Mouse (Mus musculus): ENCODE measurements around the gene Vps37d. TPM values are rescaled to one million over a fixed set of nuclear protein-coding genes. Genes with fewer than 3 reads are reported as not detected.
A peak's percentile ranks its signal among the peaks of the same experiment; 100 is the strongest.

Gene Vps37d
- 0.09 and 0.25 TPM in 2 replicates for polyA plus RNA-seq (2015; fragmentation: Nextera tagmentation; extraction: Ambion mirVana)

DNA sequence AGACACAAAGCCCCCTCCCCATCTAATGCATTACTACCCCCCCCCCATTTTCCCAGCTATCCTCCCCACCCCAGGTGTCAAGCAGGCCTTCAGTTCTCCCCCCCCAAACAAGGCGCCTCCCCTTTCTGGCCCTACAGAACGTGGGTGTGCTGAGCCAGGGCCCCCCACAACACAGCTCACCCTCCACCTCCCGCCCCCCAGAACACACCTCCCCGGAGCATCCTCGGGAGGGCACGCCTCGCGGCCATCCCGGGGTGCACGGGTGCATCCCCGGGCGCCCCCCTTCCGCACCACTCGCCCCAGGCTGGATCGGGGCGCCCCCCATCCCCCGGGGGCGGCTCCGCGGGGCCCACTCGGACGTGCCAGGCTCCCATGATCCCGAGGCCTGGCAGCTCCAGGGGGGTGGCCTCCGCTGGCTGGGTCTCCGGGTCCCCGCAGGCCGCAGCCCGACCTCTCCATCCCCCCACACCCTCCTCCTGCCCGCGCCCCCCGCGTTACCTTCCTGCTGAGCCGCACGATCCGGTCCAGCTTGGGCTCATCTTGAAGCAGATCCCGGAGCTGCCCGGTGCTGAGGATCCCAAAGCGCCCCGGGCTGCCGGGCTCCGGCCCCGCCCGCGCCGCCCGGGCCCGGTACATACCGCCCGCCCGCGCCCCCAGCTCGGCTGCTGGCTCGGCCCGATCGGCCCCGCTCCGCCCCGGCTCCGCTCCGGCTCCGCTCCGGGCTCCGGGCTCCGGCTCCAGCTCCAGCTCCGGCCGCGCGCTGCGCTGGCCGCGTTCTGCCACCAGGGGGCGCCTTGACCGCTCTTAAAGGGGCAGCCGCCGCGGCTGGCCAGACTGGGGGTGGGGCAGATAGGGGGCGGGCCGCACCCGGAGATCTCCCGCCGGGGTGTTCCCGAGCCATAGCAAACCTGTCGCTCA, at the start of gene Vps37d:
Gene Vps37d, minus strand, starts transcription at position 703 of the 918 bp plus-strand sequence.
- peak within 1 kb of the TSS; percentile 74 for H3K9ac ChIP-seq (ENCODE audit: low read depth, low read length)
- no peaks in the 10 kb centered on the region for H3K36me3 ChIP-seq (ENCODE audit: control insufficient read depth, insufficient read depth)
- H3K27ac ChIP-seq (ENCODE audit: low read length): no peak within 1 kb of the TSS
- peaks cover 9% of the 10 kb centered on the region for H3K4me1 ChIP-seq (ENCODE audit: control insufficient read depth, low read depth, low read length)
- H3K9me3 ChIP-seq (replicated peaks; ENCODE audit: control insufficient read depth, low read length): no peaks in the 10 kb centered on the region
- WGBS (ENCODE audit: insufficient replicate concordance): 1% methylated on average over 75 of the region's 83 CpGs
- H3K4me2 ChIP-seq (ENCODE audit: low read depth, low read length): peak within 1 kb of the TSS; percentile 93
- ATAC-seq (ENCODE audit: low read depth): peak; percentile 84
- H3K27me3 ChIP-seq (ENCODE audit: control insufficient read depth, insufficient read depth, low read depth, low read length): 0 out of 2 replicates have a peak, but pooled peaks cover 2% of the 10 kb centered on the region
- H3K4me3 ChIP-seq (ENCODE audit: low read depth, low read length): peak within 1 kb of the TSS; percentile 67

DNA sequence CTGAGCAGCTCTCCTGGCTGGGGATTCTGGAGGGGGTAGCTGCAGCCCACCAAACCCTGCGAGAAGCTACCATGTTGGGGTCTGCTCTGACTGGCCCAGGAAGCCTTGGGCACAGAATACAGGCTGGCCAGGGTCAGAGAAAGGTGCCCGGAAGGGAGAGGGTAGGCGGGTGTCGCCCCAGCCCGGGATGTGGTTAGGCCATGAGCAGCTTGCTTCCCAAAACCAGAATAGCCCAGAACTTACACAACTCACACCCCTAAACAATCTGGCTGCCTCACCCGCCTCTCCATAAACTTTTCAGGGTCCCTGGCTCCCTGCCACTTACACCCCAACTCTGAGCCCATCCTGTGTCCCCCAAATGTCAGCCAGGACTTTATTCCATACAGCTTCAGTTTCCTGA, 49.6 kb upstream of the Vps37d start:
- Histone ChIP-seq H3K9ac (ENCODE audit: low read depth, low read length) (no peak overlapping the region), H3K36me3 (ENCODE audit: control insufficient read depth, insufficient read depth) (no peaks in the 10 kb centered on the region), H3K27me3 (ENCODE audit: control insufficient read depth, insufficient read depth, low read depth, low read length) (peaks cover 6% of the 10 kb centered on the region), H3K4me1 (ENCODE audit: control insufficient read depth, low read depth, low read length) (no peaks in the 10 kb centered on the region), H3K27ac (ENCODE audit: low read length) (no peak overlapping the region), H3K4me3 (ENCODE audit: low read depth, low read length) (no peak overlapping the region), H3K4me2 (ENCODE audit: low read depth, low read length) (no peak overlapping the region), H3K9me3 (replicated peaks; ENCODE audit: control insufficient read depth, low read length) (no peaks in the 10 kb centered on the region)
- 36% methylated on average over 6 of the region's 6 CpGs for WGBS (ENCODE audit: insufficient replicate concordance)
- ATAC-seq (ENCODE audit: low read depth): no peak

DNA sequence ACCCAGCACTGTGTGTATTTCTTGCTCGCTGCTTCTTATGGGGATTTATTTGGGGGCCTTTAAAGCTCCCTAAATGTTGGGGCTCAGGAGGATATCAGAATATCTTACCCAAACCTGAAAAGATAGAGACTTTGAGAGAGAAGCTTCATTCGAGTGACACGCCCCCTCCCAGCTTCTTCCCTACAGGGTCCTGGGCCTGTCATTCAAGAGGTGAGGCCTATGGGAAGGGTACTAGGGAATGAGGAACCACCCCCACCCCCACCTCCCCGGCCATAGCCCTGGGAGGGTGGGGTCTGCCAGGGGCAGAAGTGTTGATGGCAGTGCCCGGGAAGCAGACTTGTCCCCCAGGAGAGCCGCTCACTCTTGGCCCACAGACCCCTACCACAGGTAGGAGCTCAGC, 48.1 kb upstream of the Vps37d start:
- 57% methylated on average over 6 of the region's 6 CpGs for WGBS (ENCODE audit: insufficient replicate concordance)
- Histone ChIP-seq H3K36me3 (ENCODE audit: control insufficient read depth, insufficient read depth) (no peaks in the 10 kb centered on the region), H3K4me1 (ENCODE audit: control insufficient read depth, low read depth, low read length) (no peaks in the 10 kb centered on the region), H3K4me3 (ENCODE audit: low read depth, low read length) (no peak overlapping the region), H3K4me2 (ENCODE audit: low read depth, low read length) (no peak overlapping the region), H3K9me3 (replicated peaks; ENCODE audit: control insufficient read depth, low read length) (no peaks in the 10 kb centered on the region), H3K27ac (ENCODE audit: low read length) (no peak overlapping the region), H3K9ac (ENCODE audit: low read depth, low read length) (no peak overlapping the region), H3K27me3 (ENCODE audit: control insufficient read depth, insufficient read depth, low read depth, low read length) (peaks cover 6% of the 10 kb centered on the region)
- no peak for ATAC-seq (ENCODE audit: low read depth)

DNA sequence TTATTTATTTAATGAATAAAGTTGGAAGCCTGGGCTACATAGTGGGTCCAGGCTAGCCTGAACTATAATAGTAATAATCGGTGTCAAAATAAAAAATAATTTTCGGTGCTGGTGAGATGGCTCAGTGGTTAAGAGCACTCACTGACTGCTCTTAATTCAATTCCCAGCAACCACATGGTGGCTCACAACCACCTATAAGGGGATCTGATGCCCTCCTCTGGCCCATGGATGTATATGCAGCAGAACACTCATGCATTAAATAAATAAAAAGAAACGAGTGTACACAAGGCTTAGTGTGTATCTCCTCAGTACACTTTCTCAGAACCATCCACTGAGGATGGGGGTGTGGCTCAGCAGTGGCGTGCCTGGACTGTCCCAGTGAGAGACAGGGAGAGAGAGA, 42.7 kb upstream of the Vps37d start:
- no peak overlapping the region for H3K9ac ChIP-seq (ENCODE audit: low read depth, low read length)
- no peaks in the 10 kb centered on the region for H3K36me3 ChIP-seq (ENCODE audit: control insufficient read depth, insufficient read depth)
- no peak overlapping the region for H3K27ac ChIP-seq (ENCODE audit: low read length)
- H3K4me1 ChIP-seq (ENCODE audit: control insufficient read depth, low read depth, low read length): peaks cover 6% of the 10 kb centered on the region
- H3K27me3 ChIP-seq (ENCODE audit: control insufficient read depth, insufficient read depth, low read depth, low read length): peaks cover 8% of the 10 kb centered on the region
- ATAC-seq (ENCODE audit: low read depth): no peak
- no peak overlapping the region for H3K4me3 ChIP-seq (ENCODE audit: low read depth, low read length)
- no peaks in the 10 kb centered on the region for H3K9me3 ChIP-seq (replicated peaks; ENCODE audit: control insufficient read depth, low read length)
- no peak overlapping the region for H3K4me2 ChIP-seq (ENCODE audit: low read depth, low read length)
- 46% methylated on average over 4 of the region's 4 CpGs for whole genome bisulfite sequencing (ENCODE audit: insufficient replicate concordance)

DNA sequence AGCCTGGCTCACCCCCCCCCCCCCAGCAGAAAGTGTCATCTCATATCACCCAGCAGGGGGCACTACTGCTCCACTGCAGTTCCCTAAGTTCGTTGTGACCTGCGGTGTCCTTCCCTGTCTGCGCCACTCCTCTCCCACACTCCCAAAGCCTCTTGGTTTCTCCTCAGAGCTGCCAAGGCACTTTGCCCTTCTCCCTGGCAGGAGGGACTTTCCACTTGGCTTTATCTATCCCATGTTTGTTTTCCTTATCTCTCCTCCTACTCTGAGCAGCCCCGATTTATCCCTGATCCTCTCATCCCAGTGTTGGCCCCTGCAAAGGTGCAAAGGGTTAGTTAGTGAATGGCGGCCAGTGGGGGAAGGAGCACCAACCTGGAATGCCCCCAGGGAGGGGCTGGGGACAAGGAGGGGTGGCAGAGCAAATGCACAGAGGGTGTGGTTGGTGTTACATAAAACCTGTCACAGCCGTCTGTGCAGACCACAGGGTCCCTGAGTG, 40.6 kb upstream of the Vps37d start:
- WGBS (ENCODE audit: insufficient replicate concordance): 9% methylated on average over 6 of the region's 6 CpGs
- peak; percentile 74 for ATAC-seq (ENCODE audit: low read depth)
- Histone ChIP-seq H3K4me1 (ENCODE audit: control insufficient read depth, low read depth, low read length) (peaks cover 6% of the 10 kb centered on the region), H3K27ac (ENCODE audit: low read length) (no peak overlapping the region), H3K36me3 (ENCODE audit: control insufficient read depth, insufficient read depth) (no peaks in the 10 kb centered on the region), H3K27me3 (ENCODE audit: control insufficient read depth, insufficient read depth, low read depth, low read length) (peaks cover 8% of the 10 kb centered on the region), H3K4me2 (ENCODE audit: low read depth, low read length) (no peak overlapping the region), H3K4me3 (ENCODE audit: low read depth, low read length) (no peak overlapping the region), H3K9ac (ENCODE audit: low read depth, low read length) (no peak overlapping the region), H3K9me3 (replicated peaks; ENCODE audit: control insufficient read depth, low read length) (no peaks in the 10 kb centered on the region)

DNA sequence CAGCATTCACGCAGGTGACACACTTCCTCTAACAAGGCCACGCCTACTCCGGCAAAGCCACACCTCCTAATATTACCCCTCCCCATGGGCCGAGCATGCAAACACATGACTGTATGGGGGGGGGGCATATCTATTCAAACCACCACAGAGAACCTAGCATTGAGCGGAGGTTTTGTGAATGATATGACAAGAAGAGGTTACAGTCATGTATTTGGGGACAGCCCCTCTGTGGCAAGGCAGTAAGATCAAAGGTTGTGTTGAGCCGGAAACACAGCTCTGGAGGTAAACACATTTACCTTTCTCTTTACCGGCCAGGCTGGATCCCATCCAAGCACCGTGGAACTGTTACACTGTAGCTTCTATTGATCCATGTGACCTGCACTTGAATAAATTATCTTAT, 37.2 kb upstream of the Vps37d start:
- no peak overlapping the region for H3K9ac ChIP-seq (ENCODE audit: low read depth, low read length)
- H3K4me2 ChIP-seq (ENCODE audit: low read depth, low read length): no peak overlapping the region
- H3K36me3 ChIP-seq (ENCODE audit: control insufficient read depth, insufficient read depth): no peaks in the 10 kb centered on the region
- WGBS (ENCODE audit: insufficient replicate concordance): 51% methylated on average over 8 of the region's 8 CpGs
- ATAC-seq (ENCODE audit: low read depth): peak; percentile 73
- no peaks in the 10 kb centered on the region for H3K9me3 ChIP-seq (replicated peaks; ENCODE audit: control insufficient read depth, low read length)
- H3K27me3 ChIP-seq (ENCODE audit: control insufficient read depth, insufficient read depth, low read depth, low read length): no peaks in the 10 kb centered on the region
- no peak overlapping the region for H3K27ac ChIP-seq (ENCODE audit: low read length)
- H3K4me1 ChIP-seq (ENCODE audit: control insufficient read depth, low read depth, low read length): peaks cover 6% of the 10 kb centered on the region
- no peak overlapping the region for H3K4me3 ChIP-seq (ENCODE audit: low read depth, low read length)

DNA sequence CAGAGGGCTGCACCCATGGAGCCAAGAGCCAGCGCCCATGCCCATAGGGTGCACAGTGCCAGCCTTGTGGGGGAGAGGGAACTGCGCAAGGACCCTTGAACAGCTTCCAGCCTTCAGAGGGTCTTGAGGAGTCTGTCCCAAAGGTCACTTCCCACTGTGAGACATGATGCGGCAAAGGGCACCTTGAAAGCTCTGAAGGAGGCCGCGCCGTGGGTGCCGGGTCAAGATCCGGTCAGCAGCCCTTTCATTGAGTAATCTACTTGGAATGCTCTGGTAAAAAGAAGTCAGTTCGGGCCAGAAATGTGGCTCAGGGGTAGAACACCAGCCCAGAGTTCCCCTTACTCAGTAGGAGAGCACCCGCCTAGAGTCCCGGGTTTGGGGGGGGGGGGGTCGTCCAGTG, 35.7 kb upstream of the Vps37d start:
- WGBS (ENCODE audit: insufficient replicate concordance): 77% methylated on average over 12 of the region's 12 CpGs
- no peaks in the 10 kb centered on the region for H3K36me3 ChIP-seq (ENCODE audit: control insufficient read depth, insufficient read depth)
- no peak overlapping the region for H3K9ac ChIP-seq (ENCODE audit: low read depth, low read length)
- peaks cover 1% of the 10 kb centered on the region for H3K27me3 ChIP-seq (ENCODE audit: control insufficient read depth, insufficient read depth, low read depth, low read length)
- H3K4me1 ChIP-seq (ENCODE audit: control insufficient read depth, low read depth, low read length): peaks cover 3% of the 10 kb centered on the region
- no peak overlapping the region for H3K4me2 ChIP-seq (ENCODE audit: low read depth, low read length)
- H3K27ac ChIP-seq (ENCODE audit: low read length): no peak overlapping the region
- no peak overlapping the region for H3K4me3 ChIP-seq (ENCODE audit: low read depth, low read length)
- ATAC-seq (ENCODE audit: low read depth): no peak
- H3K9me3 ChIP-seq (replicated peaks; ENCODE audit: control insufficient read depth, low read length): no peaks in the 10 kb centered on the region

DNA sequence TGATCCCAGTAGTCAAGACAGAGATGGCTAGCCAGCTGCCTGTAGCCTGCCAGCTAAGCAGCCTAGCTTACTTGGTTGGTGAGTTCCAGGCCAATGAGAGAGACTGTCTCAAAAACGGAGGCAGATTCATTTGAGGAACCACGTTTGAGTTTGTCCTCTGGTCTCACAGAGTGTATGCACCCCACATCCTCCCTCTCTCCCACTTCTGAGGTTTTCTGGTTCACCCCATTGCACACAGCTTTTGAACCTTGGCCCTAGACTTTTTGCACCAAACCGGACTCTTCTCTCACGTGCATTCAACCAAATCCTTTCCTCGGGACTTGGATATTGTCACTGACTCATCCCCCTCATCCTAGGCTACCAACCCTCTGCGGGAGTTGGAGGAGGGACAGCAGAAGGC, 31.9 kb upstream of the Vps37d start:
- no peak overlapping the region for H3K27ac ChIP-seq (ENCODE audit: low read length)
- peaks cover 30% of the 10 kb centered on the region for H3K27me3 ChIP-seq (ENCODE audit: control insufficient read depth, insufficient read depth, low read depth, low read length)
- H3K9me3 ChIP-seq (replicated peaks; ENCODE audit: control insufficient read depth, low read length): no peaks in the 10 kb centered on the region
- H3K4me1 ChIP-seq (ENCODE audit: control insufficient read depth, low read depth, low read length): peaks cover 5% of the 10 kb centered on the region; the same call in 1 of the 2 replicates
- no peaks in the 10 kb centered on the region for H3K36me3 ChIP-seq (ENCODE audit: control insufficient read depth, insufficient read depth)
- WGBS (ENCODE audit: insufficient replicate concordance): 37% methylated on average over 6 of the region's 6 CpGs
- ATAC-seq (ENCODE audit: low read depth): no peak
- H3K9ac ChIP-seq (ENCODE audit: low read depth, low read length): no peak overlapping the region
- no peak overlapping the region for H3K4me2 ChIP-seq (ENCODE audit: low read depth, low read length)
- H3K4me3 ChIP-seq (ENCODE audit: low read depth, low read length): no peak overlapping the region

DNA sequence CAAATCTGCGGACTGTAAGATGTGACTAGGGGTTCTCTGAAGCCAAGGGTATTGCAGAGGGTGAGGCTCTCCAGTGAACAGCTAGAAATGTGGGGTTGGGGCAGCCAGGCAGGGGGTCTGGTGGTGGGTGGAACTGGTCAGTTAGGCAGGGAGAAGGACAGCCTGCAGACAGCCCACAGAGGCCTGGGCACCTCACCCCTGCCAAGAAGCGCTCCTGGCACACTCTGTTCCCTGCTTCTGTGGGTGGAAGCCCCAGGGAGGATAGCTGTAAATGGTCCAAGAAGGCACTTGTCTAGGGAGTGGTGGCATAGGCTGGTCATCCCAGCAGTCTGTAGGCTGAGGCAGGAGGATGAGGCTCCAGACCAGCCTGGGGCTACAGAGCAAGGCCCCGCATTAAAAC, 31.4 kb upstream of the Vps37d start:
- WGBS (ENCODE audit: insufficient replicate concordance): 71% methylated on average over 3 of the region's 3 CpGs
- no peaks in the 10 kb centered on the region for H3K36me3 ChIP-seq (ENCODE audit: control insufficient read depth, insufficient read depth)
- no peak overlapping the region for H3K4me2 ChIP-seq (ENCODE audit: low read depth, low read length)
- no peak overlapping the region for H3K27ac ChIP-seq (ENCODE audit: low read length)
- peaks cover 30% of the 10 kb centered on the region for H3K27me3 ChIP-seq (ENCODE audit: control insufficient read depth, insufficient read depth, low read depth, low read length)
- no peak for ATAC-seq (ENCODE audit: low read depth)
- H3K9ac ChIP-seq (ENCODE audit: low read depth, low read length): no peak overlapping the region
- H3K4me3 ChIP-seq (ENCODE audit: low read depth, low read length): no peak overlapping the region
- no peaks in the 10 kb centered on the region for H3K9me3 ChIP-seq (replicated peaks; ENCODE audit: control insufficient read depth, low read length)
- H3K4me1 ChIP-seq (ENCODE audit: control insufficient read depth, low read depth, low read length): peaks cover 5% of the 10 kb centered on the region; the same call in 1 of the 2 replicates

Measured in liver, embryonic 16.5 days (tissue).